Mouse (Mus musculus) CH12.LX (cell line): ENCODE measurements at regions not wholly inside any gene's neighbourhood (a gene's known extent, or its start where the extent isn't known, plus 50 kb on each side); places are given as distances from the start of the nearest gene placed in this dataset.

Experiments
- DNase-seq: peaks from one replicate; pipeline ENCODE4 v3.0.0-alpha.2; 2013; ENCODE audit errors: extremely low read depth
- H3K27ac ChIP-seq: 2 replicates; pipeline ENCODE4 v1.5.1; 2012; ENCODE audit warnings: low read depth, mild to moderate bottlenecking, control low read depth, moderate library complexity; ENCODE audit not compliant: insufficient read depth
- H3K27me3 ChIP-seq: replicated peaks from 2 replicates; pipeline ENCODE3; 2012; ENCODE audit warnings: inconsistent platforms
- H3K36me3 ChIP-seq, 2 experiments: replicated peaks in 1 of 2; 2 replicates each; pipeline versions ENCODE3 to v1.6.1; 2012; ENCODE audit warnings: inconsistent platforms in 1 of 2, low read length in 1 of 2, mild to moderate bottlenecking in 1 of 2, mixed read lengths in 1 of 2, moderate library complexity in 1 of 2; ENCODE audit not compliant: control insufficient read depth in 1 of 2, insufficient read depth in 1 of 2
- H3K4me1 ChIP-seq, 2 experiments: 2 replicates each; pipeline ENCODE4 v1.6.1; 2012; ENCODE audit warnings: inconsistent platforms in 1 of 2, moderate library complexity in 1 of 2; ENCODE audit not compliant: insufficient read depth in 2 of 2, control insufficient read depth in 1 of 2
- H3K4me2 ChIP-seq: 2 replicates; pipeline ENCODE4 v1.6.1; 2012; ENCODE audit warnings: low read depth, mild to moderate bottlenecking, control low read depth; ENCODE audit not compliant: poor library complexity, insufficient read depth, severe bottlenecking
- H3K4me3 ChIP-seq, 3 experiments: fragments of 150-350 bp in 1 of 3; sonication (generic) in 1 of 3; replicated peaks in 1 of 3; 2 replicates each; pipeline versions ENCODE3 to v1.5.1; 2011 to 2012; ENCODE audit warnings: low read depth in 2 of 3, low read length in 2 of 3, mild to moderate bottlenecking in 2 of 3, moderate library complexity in 2 of 3, control low read depth in 1 of 3, improper control_type of control experiment in 1 of 3, inconsistent platforms in 1 of 3, mixed read lengths in 1 of 3; ENCODE audit not compliant: poor library complexity in 1 of 3
- H3K79me2 ChIP-seq: replicated peaks from 2 replicates; pipeline ENCODE4 v1.6.1; 2012; ENCODE audit warnings: mild to moderate bottlenecking, moderate library complexity; ENCODE audit not compliant: control insufficient read depth, poor library complexity, insufficient read depth, severe bottlenecking; ENCODE audit errors: extremely low read depth
- H3K9ac ChIP-seq: 2 replicates; pipeline ENCODE4 v1.6.1; 2012; ENCODE audit warnings: low read depth, mild to moderate bottlenecking, control low read depth, moderate library complexity; ENCODE audit not compliant: insufficient read depth
- H3K9me3 ChIP-seq: replicated peaks from 2 replicates; pipeline ENCODE3; 2012; ENCODE audit warnings: low read length, inconsistent platforms, mixed read lengths
- BHLHE40 ChIP-seq: IDR thresholded peaks from 2 replicates; pipeline ENCODE4 v1.6.1; 2011; ENCODE audit warnings: mild to moderate bottlenecking, low read depth, low read length, improper control_type of control experiment
- CHD2 ChIP-seq: IDR thresholded peaks from 2 replicates; pipeline ENCODE4 v1.6.1; 2011; ENCODE audit warnings: low read length, improper control_type of control experiment
- CTCF ChIP-seq, 2 experiments: IDR thresholded peaks in 1 of 2; conservative IDR thresholded peaks in 1 of 2; 2 replicates each; pipeline ENCODE4 v1.5.1; 2011 to 2012; ENCODE audit warnings: low read depth in 2 of 2, low read length in 2 of 2, improper control_type of control experiment in 1 of 2, inconsistent platforms in 1 of 2, mild to moderate bottlenecking in 1 of 2, moderate library complexity in 1 of 2
- E2F4 ChIP-seq: IDR thresholded peaks from 2 replicates; pipeline ENCODE4 v1.6.1; 2011; ENCODE audit warnings: low read depth, low read length, improper control_type of control experiment; ENCODE audit not compliant: insufficient replicate concordance
- EP300 ChIP-seq: IDR thresholded peaks from 2 replicates; pipeline ENCODE4 v1.6.1; 2011; ENCODE audit warnings: low read length, improper control_type of control experiment
- ETS1 ChIP-seq: conservative IDR thresholded peaks from 2 replicates; pipeline ENCODE4 v1.6.1; 2012; ENCODE audit warnings: low read depth, mild to moderate bottlenecking, inconsistent platforms, low read length, improper control_type of control experiment, moderate library complexity
- GABPA ChIP-seq: IDR thresholded peaks from 2 replicates; pipeline ENCODE4 v1.6.1; 2012; ENCODE audit warnings: low read depth, low read length, improper control_type of control experiment, inconsistent platforms; ENCODE audit not compliant: insufficient replicate concordance
- HCFC1 ChIP-seq: IDR thresholded peaks from 2 replicates; pipeline ENCODE4 v1.6.1; 2012; ENCODE audit warnings: low read depth, mild to moderate bottlenecking, inconsistent platforms, low read length, improper control_type of control experiment
- IRF4 ChIP-seq: IDR thresholded peaks from 2 replicates; pipeline ENCODE4 v1.6.1; 2014; ENCODE audit warnings: low read depth, mild to moderate bottlenecking, inconsistent platforms, low read length, improper control_type of control experiment
- JUN ChIP-seq: IDR thresholded peaks from 2 replicates; pipeline ENCODE4 v1.6.1; 2011; ENCODE audit warnings: low read depth, mild to moderate bottlenecking, low read length, improper control_type of control experiment, moderate library complexity; ENCODE audit not compliant: insufficient read depth
- JUND ChIP-seq: conservative IDR thresholded peaks from 2 replicates; pipeline ENCODE4 v1.6.1; 2011; ENCODE audit warnings: low read depth, low read length, improper control_type of control experiment
- KAT2A ChIP-seq: IDR thresholded peaks from 2 replicates; pipeline ENCODE4 v1.6.1; 2012; ENCODE audit warnings: low read length, improper control_type of control experiment, inconsistent platforms; ENCODE audit not compliant: insufficient replicate concordance
- MAFK ChIP-seq: IDR thresholded peaks from 2 replicates; pipeline ENCODE4 v1.6.1; 2011; ENCODE audit warnings: low read length, improper control_type of control experiment; ENCODE audit not compliant: insufficient replicate concordance
- MEF2A ChIP-seq: IDR thresholded peaks from 2 replicates; pipeline ENCODE4 v1.6.1; 2014; ENCODE audit warnings: low read depth, mild to moderate bottlenecking, inconsistent platforms, low read length, improper control_type of control experiment, borderline replicate concordance
- MXI1 ChIP-seq: IDR thresholded peaks from 2 replicates; pipeline ENCODE4 v1.6.1; 2011; ENCODE audit warnings: mild to moderate bottlenecking, low read depth, low read length, improper control_type of control experiment
- PAX5 ChIP-seq: IDR thresholded peaks from 2 replicates; pipeline ENCODE4 v1.6.1; 2012; ENCODE audit warnings: low read length, inconsistent platforms, mixed read lengths
- POLR2AphosphoS2 ChIP-seq: IDR thresholded peaks from 2 replicates; pipeline ENCODE4 v1.6.1; 2011; ENCODE audit warnings: low read depth, low read length, improper control_type of control experiment
- SMC3 ChIP-seq: IDR thresholded peaks from 2 replicates; pipeline ENCODE4 v1.6.1; 2011; ENCODE audit warnings: low read depth, low read length, improper control_type of control experiment
- TBP ChIP-seq: conservative IDR thresholded peaks from 2 replicates; pipeline ENCODE4 v1.6.1; 2011; ENCODE audit warnings: low read depth, low read length, improper control_type of control experiment
- TCF12 ChIP-seq: IDR thresholded peaks from 2 replicates; pipeline ENCODE4 v1.6.1; 2014; ENCODE audit warnings: low read depth, mild to moderate bottlenecking, inconsistent platforms, low read length, improper control_type of control experiment
- UBTF ChIP-seq: IDR thresholded peaks from 2 replicates; pipeline ENCODE4 v1.6.1; 2012; ENCODE audit warnings: low read depth, mild to moderate bottlenecking, inconsistent platforms, low read length, improper control_type of control experiment, moderate library complexity
- USF1 ChIP-seq: IDR thresholded peaks from 2 replicates; pipeline ENCODE4 v1.6.1; 2014; ENCODE audit warnings: low read depth, mild to moderate bottlenecking, inconsistent platforms, low read length, improper control_type of control experiment
- USF2 ChIP-seq: conservative IDR thresholded peaks from 2 replicates; pipeline ENCODE4 v1.6.1; 2011; ENCODE audit warnings: low read depth, low read length, improper control_type of control experiment
- ZC3H11A ChIP-seq: IDR thresholded peaks from 2 replicates; pipeline ENCODE4 v1.6.1; 2012; ENCODE audit warnings: low read depth, mild to moderate bottlenecking, inconsistent platforms, low read length, improper control_type of control experiment
- ZNF384 ChIP-seq: IDR thresholded peaks from 2 replicates; pipeline ENCODE4 v1.6.1; 2012; ENCODE audit warnings: low read depth, low read length, improper control_type of control experiment, inconsistent platforms
- dilution Hi-C: fragments of 300-500 bp; cut with MboI; formaldehyde crosslinking; loops from 2 replicates; pipeline ENCODE4 v1.14.3; 2020; ENCODE audit warnings: low sequenced_read_pairs; ENCODE audit not compliant: extremely low pct_unique_long_range_greater_than_20kb, extremely low pct_ligation_motif_present
- in situ Hi-C: fragments of 300-500 bp; cut with MboI; formaldehyde crosslinking; loops from 3 replicates; pipeline ENCODE4 v1.14.3; 2019; ENCODE audit warnings: low sequenced_read_pairs, low pct_ligation_motif_present, low pct_unique_long_range_greater_than_20kb, mixed read lengths

- no peak overlapping the region for H3K4me3 ChIP-seq
- no peak overlapping the region for H3K27ac ChIP-seq
- in situ Hi-C loops (no loop called here), dilution Hi-C loops (no loop called here)
- no peaks in the 10 kb centered on the region for H3K79me2 ChIP-seq
- no peak overlapping the region for H3K4me2 ChIP-seq
- H3K4me1 ChIP-seq, result no peaks in the 10 kb centered on the region
- no peak for DNase-seq
- no peak overlapping the region for H3K9ac ChIP-seq
- TF ChIP-seq USF1 (no peak), MAFK (no peak), IRF4 (no peak), USF2 (no peak), MEF2A (no peak), JUN (no peak), PAX5 (no peak), ZNF384 (no peak), TCF12 (no peak), EP300 (no peak), POLR2AphosphoS2 (no peak), JUND (no peak), ZC3H11A (no peak), E2F4 (no peak)
- TF ChIP-seq, all 38 proteins: peak for 0
- Histone ChIP-seq H3K9me3 (no peaks in the 10 kb centered on the region), H3K36me3 (no peaks in the 10 kb centered on the region), H3K27me3 (no peaks in the 10 kb centered on the region)
Observed at GRCm38 (mm10) chr12:51190754-51191153, 157.1 kb upstream of the G2e3 start.

- in situ Hi-C loops, result no loop called here
- no peak overlapping the region for H3K27ac ChIP-seq
- H3K36me3 ChIP-seq, result no peaks in the 10 kb centered on the region
- no peaks in the 10 kb centered on the region for H3K79me2 ChIP-seq
- no peak for TF ChIP-seq JUN
- no peak for TF ChIP-seq HCFC1
- TF ChIP-seq KAT2A, result no peak
- no peak for TF ChIP-seq UBTF
- no peak for TF ChIP-seq CHD2
- no peak for TF ChIP-seq ETS1
- TF ChIP-seq TBP, result no peak
- no peak for TF ChIP-seq SMC3
- TF ChIP-seq BHLHE40, result no peak
- TF ChIP-seq CTCF (conservative IDR thresholded peaks at IDR 0.05 in 1 of 2, IDR thresholded peaks at IDR 0.05 in 1 of 2; ENCODE audit: low read depth in 2 of 2, low read length in 2 of 2), result no peak
- no peak for TF ChIP-seq GABPA
- no peak for TF ChIP-seq IRF4
- no peak for TF ChIP-seq MXI1
- H3K4me1 ChIP-seq, result no peaks in the 10 kb centered on the region
- no peak overlapping the region for H3K4me3 ChIP-seq
- DNase-seq, result no peak
- no peaks in the 10 kb centered on the region for H3K27me3 ChIP-seq
- dilution Hi-C loops, result no loop called here
- H3K9me3 ChIP-seq, result no peaks in the 10 kb centered on the region
- H3K4me2 ChIP-seq, result no peak overlapping the region
- H3K9ac ChIP-seq, result no peak overlapping the region
Observed at GRCm38 (mm10) chr12:51190186-51190585, 157.7 kb upstream of the G2e3 start.
